Mouse (Mus musculus) cortical plate, adult 2 months (tissue): ENCODE results near the gene Gm49353.

Source experiments
- CTCF ChIP-seq: fragments of 200-500 bp; IDR thresholded peaks from 2 replicates; pipeline ENCODE4 v1.5.1; 2011; ENCODE audit warnings: mild to moderate bottlenecking, control low read depth, low read length; ENCODE audit not compliant: insufficient read depth; ENCODE audit errors: extremely low read depth
- POLR2A ChIP-seq: fragments of 200-500 bp; IDR thresholded peaks from 2 replicates; pipeline ENCODE4 v1.6.1; 2011; ENCODE audit warnings: mild to moderate bottlenecking, low read length, control low read depth; ENCODE audit not compliant: insufficient read depth; ENCODE audit errors: extremely low read depth

DNA sequence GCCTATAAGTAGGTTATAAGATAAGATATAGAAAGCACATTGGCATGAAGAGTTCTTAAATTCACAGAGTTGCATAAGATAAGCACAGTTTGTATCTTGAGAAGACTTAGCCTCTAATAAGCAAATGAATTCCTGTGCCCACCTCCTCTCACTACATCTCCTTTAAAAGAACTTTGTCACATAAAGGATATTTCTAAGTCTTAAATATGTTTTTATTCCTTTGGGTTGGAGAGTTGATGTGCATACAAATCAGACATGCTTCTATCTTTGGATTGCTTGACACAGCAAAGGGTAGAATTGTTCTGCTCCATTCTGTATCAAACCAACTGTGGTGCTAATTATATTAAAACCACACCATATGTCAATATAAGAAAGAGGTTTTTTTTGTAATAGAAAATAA, 5.0 kb upstream of the Gm49353 start:
- TF ChIP-seq POLR2A = no peak
- TF ChIP-seq CTCF = no peak
